Mouse (Mus musculus) kidney, embryonic 15.5 days (tissue): ENCODE data around the gene Hgfac. TPM values are rescaled to one million over a fixed set of nuclear protein-coding genes. Genes with fewer than 3 reads are reported as not detected.

ENCODE experiments used
- ATAC-seq: fragments of 200-750 bp; cut with Nextera tagmentation; replicated peaks from 2 replicates; pipeline ENCODE4 v1.8.0; 2017; ENCODE audit warnings: moderate TSS enrichment; ENCODE audit not compliant: low FRiP score
- H3K27ac ChIP-seq: fragments of 300-500 bp; sonication (generic); 2 replicates; pipeline ENCODE4 v1.5.1; 2015; ENCODE audit warnings: mild to moderate bottlenecking, inconsistent platforms
- H3K27me3 ChIP-seq: fragments of 300-500 bp; sonication (generic); 2 replicates; pipeline ENCODE4 v1.6.1; 2015; ENCODE audit warnings: inconsistent platforms
- H3K36me3 ChIP-seq: fragments of 300-500 bp; sonication (generic); 2 replicates; pipeline ENCODE4 v1.6.1; 2015; ENCODE audit warnings: inconsistent platforms
- H3K4me1 ChIP-seq: fragments of 300-500 bp; sonication (generic); 2 replicates; pipeline ENCODE4 v1.6.1; 2015; ENCODE audit warnings: inconsistent platforms
- H3K4me2 ChIP-seq: fragments of 300-500 bp; sonication (generic); 2 replicates; pipeline ENCODE4 v1.6.1; 2015; ENCODE audit warnings: moderate library complexity, mild to moderate bottlenecking, inconsistent platforms
- H3K4me3 ChIP-seq: fragments of 300-500 bp; sonication (generic); replicated peaks from 2 replicates; pipeline ENCODE4 v1.5.1; 2015; ENCODE audit warnings: mild to moderate bottlenecking, inconsistent platforms
- H3K9ac ChIP-seq: fragments of 300-500 bp; sonication (generic); 2 replicates; pipeline ENCODE4 v1.6.1; 2015; ENCODE audit warnings: mild to moderate bottlenecking, inconsistent platforms
- H3K9me3 ChIP-seq: fragments of 300-500 bp; sonication (generic); replicated peaks from 2 replicates; pipeline ENCODE4 v1.6.1; 2016; ENCODE audit warnings: inconsistent platforms
- WGBS: fragments of 180-500 bp; shearing (Covaris S2); methylation state at CpG from one replicate; pipeline ENCODE4 v1.1.7; 2015; ENCODE audit warnings: mixed read lengths; 5-methylcytosine and 5-hydroxymethylcytosine counted together
- polyA plus RNA-seq: library from polyadenylated mRNA; unstranded; fragments of >200 nt; fragmentation: Nextera tagmentation; extraction: Ambion mirVana; gene quantifications from 2 replicates; pipeline ENCODE4 v1.2.1, GENCODE M21; 2015

Hgfac gene
- polyA plus RNA-seq, result 2.6 and 3.6 TPM in 2 replicates

GRCm38 (mm10) chr5:35041268-35041829, at the start of gene Hgfac:
Gene Hgfac, plus strand, starts transcription at chr5:35041509.
- peaks cover 21% of the 10 kb centered on the region for H3K4me1 ChIP-seq
- no peak within 1 kb of the TSS for H3K27ac ChIP-seq
- ATAC-seq, result peak; percentile 64
- no peaks in the 10 kb centered on the region for H3K9me3 ChIP-seq
- no peaks in the 10 kb centered on the region for H3K27me3 ChIP-seq
- H3K4me2 ChIP-seq, result no peak within 1 kb of the TSS
- no peak within 1 kb of the TSS for H3K9ac ChIP-seq
- WGBS, result 39% methylated on average over 6 of the region's 6 CpGs
- H3K36me3 ChIP-seq, result no peaks in the 10 kb centered on the region
- H3K4me3 ChIP-seq, result no peak within 1 kb of the TSS

GRCm38 (mm10) chr5:34998754-34999153, 42.6 kb upstream of the Hgfac start:
- Histone ChIP-seq H3K27ac (no peak overlapping the region), H3K9me3 (no peaks in the 10 kb centered on the region), H3K4me2 (no peak overlapping the region), H3K27me3 (no peaks in the 10 kb centered on the region), H3K4me1 (peaks cover 10% of the 10 kb centered on the region), H3K36me3 (peaks cover 17% of the 10 kb centered on the region; the same call in 1 of the 2 replicates), H3K4me3 (no peak overlapping the region), H3K9ac (no peak overlapping the region)
- ATAC-seq, result no peak
- 61% methylated on average over 3 of the region's 3 CpGs for WGBS

GRCm38 (mm10) chr5:34999281-34999680, 42.0 kb upstream of the Hgfac start:
- H3K27me3 ChIP-seq, result no peaks in the 10 kb centered on the region
- 75% methylated on average over 6 of the region's 6 CpGs for WGBS
- H3K4me2 ChIP-seq, result no peak overlapping the region
- H3K36me3 ChIP-seq, result peaks cover 14% of the 10 kb centered on the region; the same call in 1 of the 2 replicates
- peaks cover 14% of the 10 kb centered on the region for H3K4me1 ChIP-seq
- ATAC-seq, result no peak
- H3K4me3 ChIP-seq, result no peak overlapping the region
- H3K27ac ChIP-seq, result no peak overlapping the region
- H3K9me3 ChIP-seq, result no peaks in the 10 kb centered on the region
- no peak overlapping the region for H3K9ac ChIP-seq

- H3K9me3 ChIP-seq, result no peaks in the 10 kb centered on the region
- no peaks in the 10 kb centered on the region for H3K27me3 ChIP-seq
- H3K4me1 ChIP-seq, result peaks cover 20% of the 10 kb centered on the region
- peaks cover 9% of the 10 kb centered on the region; the same call in 1 of the 2 replicates for H3K36me3 ChIP-seq
- H3K9ac ChIP-seq, result no peak overlapping the region
- no peak overlapping the region for H3K4me2 ChIP-seq
- no peak for ATAC-seq
- no peak overlapping the region for H3K4me3 ChIP-seq
- H3K27ac ChIP-seq, result no peak overlapping the region
These were observed 41.0 kb upstream of the Hgfac start for GRCm38 (mm10) chr5:35000323-35000722.

GRCm38 (mm10) chr5:35001144-35001543, 40.2 kb upstream of the Hgfac start:
- Histone ChIP-seq H3K9ac (no peak overlapping the region), H3K4me3 (no peak overlapping the region), H3K4me1 (peaks cover 20% of the 10 kb centered on the region), H3K9me3 (no peaks in the 10 kb centered on the region), H3K4me2 (no peak overlapping the region), H3K27me3 (no peaks in the 10 kb centered on the region), H3K27ac (no peak overlapping the region), H3K36me3 (peaks cover 9% of the 10 kb centered on the region; the same call in 1 of the 2 replicates)
- WGBS, result 74% methylated on average over 3 of the region's 3 CpGs
- no peak for ATAC-seq

GRCm38 (mm10) chr5:35003611-35004162, 37.6 kb upstream of the Hgfac start:
- ATAC-seq, result no peak
- Histone ChIP-seq H3K9ac (no peak overlapping the region), H3K27ac (peak overlapping the region; percentile 56; the same call in 1 of the 2 replicates), H3K27me3 (no peaks in the 10 kb centered on the region), H3K9me3 (no peaks in the 10 kb centered on the region), H3K4me3 (no peak overlapping the region), H3K4me1 (peaks cover 20% of the 10 kb centered on the region), H3K36me3 (peaks cover 11% of the 10 kb centered on the region; the same call in 1 of the 2 replicates), H3K4me2 (no peak overlapping the region)
- WGBS, result 57% methylated on average over 7 of the region's 7 CpGs

GRCm38 (mm10) chr5:35004769-35005168, 36.5 kb upstream of the Hgfac start:
- Histone ChIP-seq H3K27me3 (no peaks in the 10 kb centered on the region), H3K9me3 (no peaks in the 10 kb centered on the region), H3K36me3 (peaks cover 16% of the 10 kb centered on the region; the same call in 1 of the 2 replicates), H3K27ac (0 out of 2 replicates have a peak overlapping the region, but pooled peaks have one; percentile 24), H3K4me2 (no peak overlapping the region), H3K4me1 (peaks cover 20% of the 10 kb centered on the region), H3K9ac (no peak overlapping the region), H3K4me3 (no peak overlapping the region)
- ATAC-seq, result no peak
- WGBS, result 79% methylated on average over 2 of the region's 2 CpGs

GRCm38 (mm10) chr5:35005659-35006058, 35.6 kb upstream of the Hgfac start:
- Histone ChIP-seq H3K36me3 (peaks cover 16% of the 10 kb centered on the region; the same call in 1 of the 2 replicates), H3K4me3 (no peak overlapping the region), H3K27ac (no peak overlapping the region), H3K9ac (no peak overlapping the region), H3K4me1 (peaks cover 20% of the 10 kb centered on the region), H3K4me2 (no peak overlapping the region), H3K27me3 (no peaks in the 10 kb centered on the region), H3K9me3 (no peaks in the 10 kb centered on the region)
- WGBS, result 86% methylated on average over 3 of the region's 3 CpGs
- no peak for ATAC-seq

GRCm38 (mm10) chr5:35006599-35006998, 34.7 kb upstream of the Hgfac start:
- Histone ChIP-seq H3K27ac (no peak overlapping the region), H3K4me3 (no peak overlapping the region), H3K4me1 (peaks cover 20% of the 10 kb centered on the region), H3K36me3 (peaks cover 15% of the 10 kb centered on the region), H3K27me3 (no peaks in the 10 kb centered on the region), H3K9me3 (no peaks in the 10 kb centered on the region), H3K9ac (no peak overlapping the region), H3K4me2 (no peak overlapping the region)
- 67% methylated on average over 2 of the region's 2 CpGs for WGBS
- no peak for ATAC-seq

GRCm38 (mm10) chr5:35009163-35009562, 32.1 kb upstream of the Hgfac start:
- Histone ChIP-seq H3K36me3 (peaks cover 15% of the 10 kb centered on the region), H3K9ac (no peak overlapping the region), H3K27ac (no peak overlapping the region), H3K9me3 (no peaks in the 10 kb centered on the region), H3K27me3 (no peaks in the 10 kb centered on the region), H3K4me3 (no peak overlapping the region), H3K4me2 (no peak overlapping the region), H3K4me1 (peaks cover 9% of the 10 kb centered on the region)
- 89% methylated on average over 4 of the region's 4 CpGs for WGBS
- no peak for ATAC-seq

GRCm38 (mm10) chr5:35010656-35011055, 30.7 kb upstream of the Hgfac start:
- Histone ChIP-seq H3K36me3 (peaks cover 17% of the 10 kb centered on the region), H3K4me1 (0 out of 2 replicates have a peak, but pooled peaks cover 3% of the 10 kb centered on the region), H3K9me3 (no peaks in the 10 kb centered on the region), H3K4me2 (no peak overlapping the region), H3K27ac (no peak overlapping the region), H3K27me3 (no peaks in the 10 kb centered on the region), H3K4me3 (no peak overlapping the region), H3K9ac (no peak overlapping the region)
- 73% methylated on average over 5 of the region's 5 CpGs for WGBS
- no peak for ATAC-seq

GRCm38 (mm10) chr5:35011156-35011923, 30.0 kb upstream of the Hgfac start:
- H3K9ac ChIP-seq, result no peak overlapping the region
- ATAC-seq, result no peak

More at GRCm38 (mm10) chr5:35011156-35011923, 30.0 kb upstream of the Hgfac start:
- Histone ChIP-seq H3K27me3 (no peaks in the 10 kb centered on the region), H3K4me3 (no peak overlapping the region), H3K36me3 (peaks cover 18% of the 10 kb centered on the region), H3K4me2 (no peak overlapping the region), H3K9me3 (no peaks in the 10 kb centered on the region), H3K4me1 (0 out of 2 replicates have a peak, but pooled peaks cover 3% of the 10 kb centered on the region), H3K27ac (no peak overlapping the region)
- WGBS, result 96% methylated on average over 6 of the region's 6 CpGs
